Mouse (Mus musculus): Measurements from ENCODE around the gene 4933416C03Rik. TPM values are rescaled to one million over a fixed set of nuclear protein-coding genes. Genes with fewer than 3 reads are reported as not detected.

4933416C03Rik gene
- not detected in 2 replicates for polyA plus RNA-seq (2014; fragmentation: Nextera tagmentation; extraction: Ambion mirVana)

DNA sequence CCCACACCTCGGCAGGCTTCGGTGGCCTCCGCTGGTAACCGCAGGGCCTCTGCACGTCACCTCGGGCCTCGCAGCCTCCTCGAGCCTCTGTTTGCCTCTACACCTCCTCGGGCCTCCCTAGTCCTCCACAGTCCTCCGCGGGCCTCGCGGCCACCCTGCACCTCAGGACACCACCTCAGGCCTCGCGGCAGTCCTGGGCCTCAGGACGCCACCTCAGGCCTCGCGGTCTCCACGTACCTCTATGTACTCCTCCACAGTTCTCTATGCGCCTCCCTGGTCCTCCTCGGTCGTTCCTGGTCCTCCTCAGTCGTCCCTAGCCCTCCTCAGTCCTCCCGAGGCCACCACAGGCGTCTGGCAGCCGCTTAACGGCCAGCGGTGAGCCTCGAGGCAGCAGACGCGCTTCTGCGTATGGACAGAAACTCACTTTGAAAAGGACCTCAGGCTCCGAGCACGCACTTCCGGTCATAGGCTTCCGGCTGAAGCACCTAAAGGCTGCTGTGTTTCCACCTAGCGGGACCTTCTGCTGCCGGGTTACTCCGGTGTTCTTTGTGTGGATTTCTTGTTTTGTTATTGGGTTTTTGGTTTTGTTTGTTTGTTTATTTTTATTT lies at the start of gene 4933416C03Rik:
4933416C03Rik (minus strand) TSS at position 51 of the 608 bp plus-strand sequence.
- H3K27ac ChIP-seq (ENCODE audit: low read length), result no peak within 1 kb of the TSS
- no peak for ATAC-seq (ENCODE audit: insufficient number of reproducible peaks, insufficient read depth, low FRiP score, low read depth)
- H3K4me2 ChIP-seq (replicated peaks; ENCODE audit: low read depth, low read length), result no peak within 1 kb of the TSS
- no peaks in the 10 kb centered on the region for H3K27me3 ChIP-seq (ENCODE audit: control insufficient read depth, insufficient read depth, low read length)
- 95% methylated on average over 36 of the region's 39 CpGs for whole genome bisulfite sequencing
- no peak within 1 kb of the TSS for H3K4me3 ChIP-seq (ENCODE audit: low read depth, low read length)
- no peak within 1 kb of the TSS for H3K9ac ChIP-seq (replicated peaks; ENCODE audit: low read depth, low read length)
- no peaks in the 10 kb centered on the region; the same call in 1 of the 2 replicates for H3K4me1 ChIP-seq (ENCODE audit: control insufficient read depth, insufficient read depth, low read length)
- no peaks in the 10 kb centered on the region for H3K9me3 ChIP-seq (ENCODE audit: control insufficient read depth, low read depth, low read length)
- H3K36me3 ChIP-seq (ENCODE audit: control insufficient read depth, insufficient read depth, low read length), result no peaks in the 10 kb centered on the region

DNA sequence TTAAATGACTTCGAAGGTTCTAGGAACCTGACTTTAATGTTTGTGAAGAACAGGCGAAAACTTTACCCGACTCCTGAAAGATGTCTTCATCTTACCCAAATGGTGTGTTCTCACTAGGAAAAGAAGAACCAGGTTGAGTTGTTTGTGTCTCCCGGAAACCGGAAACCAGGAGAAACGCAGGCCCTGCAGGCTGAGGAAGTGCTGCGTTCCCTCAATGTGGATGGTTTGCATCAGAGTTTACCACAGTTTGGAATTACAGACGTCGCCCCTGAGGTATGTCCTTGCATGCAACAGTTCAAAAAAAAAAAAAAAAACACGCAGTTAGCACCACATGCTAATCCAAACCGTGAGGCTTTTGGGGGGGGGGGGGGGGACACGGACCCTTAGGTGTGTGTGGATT lies 48.6 kb upstream of the 4933416C03Rik start:
- Histone ChIP-seq H3K4me1 (ENCODE audit: control insufficient read depth, insufficient read depth, low read length) (no peaks in the 10 kb centered on the region), H3K4me3 (ENCODE audit: low read depth, low read length) (no peak overlapping the region), H3K36me3 (ENCODE audit: control insufficient read depth, insufficient read depth, low read length) (no peaks in the 10 kb centered on the region), H3K27me3 (ENCODE audit: control insufficient read depth, insufficient read depth, low read length) (no peaks in the 10 kb centered on the region), H3K4me2 (replicated peaks; ENCODE audit: low read depth, low read length) (no peak overlapping the region), H3K9ac (replicated peaks; ENCODE audit: low read depth, low read length) (no peak overlapping the region), H3K27ac (ENCODE audit: low read length) (no peak overlapping the region), H3K9me3 (ENCODE audit: control insufficient read depth, low read depth, low read length) (no peaks in the 10 kb centered on the region)
- 71% methylated on average over 10 of the region's 12 CpGs for WGBS
- ATAC-seq (ENCODE audit: insufficient number of reproducible peaks, insufficient read depth, low FRiP score, low read depth), result no peak

DNA sequence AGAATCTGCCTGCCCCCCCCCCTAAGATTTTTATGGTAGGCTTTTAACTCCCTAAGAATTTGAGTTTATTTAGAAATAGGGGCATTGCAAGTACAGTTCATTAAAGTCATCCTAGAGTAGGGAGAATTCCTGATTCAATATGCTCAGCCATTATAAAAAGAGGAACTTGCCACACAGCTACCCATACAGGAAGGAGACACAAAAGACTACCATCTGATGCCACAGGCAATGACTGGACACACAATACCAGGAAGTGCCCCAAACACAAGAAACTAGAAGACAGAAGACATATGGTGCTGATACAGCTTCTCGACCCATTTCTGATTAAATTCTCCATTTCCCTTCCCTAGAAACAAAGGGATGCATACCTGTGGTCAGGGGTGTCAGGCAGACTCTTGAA lies 43.0 kb upstream of the 4933416C03Rik start:
- H3K27me3 ChIP-seq (ENCODE audit: control insufficient read depth, insufficient read depth, low read length), result no peaks in the 10 kb centered on the region
- no peak overlapping the region for H3K4me3 ChIP-seq (ENCODE audit: low read depth, low read length)
- no peak overlapping the region for H3K4me2 ChIP-seq (replicated peaks; ENCODE audit: low read depth, low read length)
- no peak for ATAC-seq (ENCODE audit: insufficient number of reproducible peaks, insufficient read depth, low FRiP score, low read depth)
- no peak overlapping the region for H3K9ac ChIP-seq (replicated peaks; ENCODE audit: low read depth, low read length)
- 91% methylated on average over 1 of the region's 1 CpGs for WGBS
- H3K4me1 ChIP-seq (ENCODE audit: control insufficient read depth, insufficient read depth, low read length), result no peaks in the 10 kb centered on the region
- H3K36me3 ChIP-seq (ENCODE audit: control insufficient read depth, insufficient read depth, low read length), result no peaks in the 10 kb centered on the region
- H3K27ac ChIP-seq (ENCODE audit: low read length), result no peak overlapping the region
- no peaks in the 10 kb centered on the region for H3K9me3 ChIP-seq (ENCODE audit: control insufficient read depth, low read depth, low read length)

DNA sequence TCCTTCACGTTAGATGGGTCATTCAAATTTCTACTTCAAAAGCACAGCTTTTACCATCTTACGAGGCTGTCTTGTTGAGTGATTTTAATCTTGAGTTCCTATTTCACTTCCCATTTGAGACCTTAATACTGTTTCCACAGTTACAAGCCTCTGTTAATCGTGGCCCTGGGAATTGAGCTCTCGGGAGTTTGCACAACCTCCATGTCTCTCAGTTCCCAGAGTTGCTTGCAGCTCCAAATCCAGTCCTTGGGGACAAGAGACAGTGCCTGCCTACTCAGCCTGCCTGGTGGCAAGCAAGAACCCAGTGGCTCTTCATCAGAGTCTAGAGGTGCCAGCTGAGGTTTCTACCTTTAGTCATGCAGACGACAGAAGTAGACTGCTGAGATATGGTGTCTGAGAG lies 41.0 kb upstream of the 4933416C03Rik start:
- Histone ChIP-seq H3K4me3 (ENCODE audit: low read depth, low read length) (no peak overlapping the region), H3K27ac (ENCODE audit: low read length) (no peak overlapping the region), H3K9ac (replicated peaks; ENCODE audit: low read depth, low read length) (no peak overlapping the region), H3K4me1 (ENCODE audit: control insufficient read depth, insufficient read depth, low read length) (no peaks in the 10 kb centered on the region), H3K27me3 (ENCODE audit: control insufficient read depth, insufficient read depth, low read length) (no peaks in the 10 kb centered on the region), H3K36me3 (ENCODE audit: control insufficient read depth, insufficient read depth, low read length) (no peaks in the 10 kb centered on the region), H3K9me3 (ENCODE audit: control insufficient read depth, low read depth, low read length) (no peaks in the 10 kb centered on the region), H3K4me2 (replicated peaks; ENCODE audit: low read depth, low read length) (no peak overlapping the region)
- no peak for ATAC-seq (ENCODE audit: insufficient number of reproducible peaks, insufficient read depth, low FRiP score, low read depth)
- WGBS, result 79% methylated on average over 5 of the region's 5 CpGs

DNA sequence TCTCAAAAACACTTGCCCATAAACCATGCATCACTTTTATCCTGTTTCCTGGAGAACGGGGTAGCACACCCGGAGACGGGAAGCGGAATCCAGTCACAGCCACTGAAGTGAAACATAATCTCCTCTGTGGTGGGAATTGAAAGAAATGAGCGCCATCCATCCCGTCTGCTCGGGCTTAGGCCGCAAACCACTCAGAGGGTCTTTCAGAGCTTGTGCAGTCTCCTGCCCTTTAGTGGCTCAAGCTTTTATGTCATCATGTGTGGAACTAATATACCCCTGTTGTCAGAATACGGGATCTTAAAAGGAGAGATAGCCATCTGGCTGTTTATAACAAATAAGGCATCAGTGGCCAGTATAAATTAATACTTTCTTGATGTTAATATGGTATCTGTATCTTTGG lies 32.4 kb upstream of the 4933416C03Rik start:
- H3K27ac ChIP-seq (ENCODE audit: low read length), result no peak overlapping the region
- ATAC-seq (ENCODE audit: insufficient number of reproducible peaks, insufficient read depth, low FRiP score, low read depth), result no peak
- 82% methylated on average over 9 of the region's 9 CpGs for WGBS
- H3K36me3 ChIP-seq (ENCODE audit: control insufficient read depth, insufficient read depth, low read length), result no peaks in the 10 kb centered on the region
- H3K27me3 ChIP-seq (ENCODE audit: control insufficient read depth, insufficient read depth, low read length), result no peaks in the 10 kb centered on the region
- H3K9ac ChIP-seq (replicated peaks; ENCODE audit: low read depth, low read length), result no peak overlapping the region
- H3K4me3 ChIP-seq (ENCODE audit: low read depth, low read length), result no peak overlapping the region
- H3K4me2 ChIP-seq (replicated peaks; ENCODE audit: low read depth, low read length), result no peak overlapping the region
- no peaks in the 10 kb centered on the region for H3K9me3 ChIP-seq (ENCODE audit: control insufficient read depth, low read depth, low read length)
- H3K4me1 ChIP-seq (ENCODE audit: control insufficient read depth, insufficient read depth, low read length), result no peaks in the 10 kb centered on the region

DNA sequence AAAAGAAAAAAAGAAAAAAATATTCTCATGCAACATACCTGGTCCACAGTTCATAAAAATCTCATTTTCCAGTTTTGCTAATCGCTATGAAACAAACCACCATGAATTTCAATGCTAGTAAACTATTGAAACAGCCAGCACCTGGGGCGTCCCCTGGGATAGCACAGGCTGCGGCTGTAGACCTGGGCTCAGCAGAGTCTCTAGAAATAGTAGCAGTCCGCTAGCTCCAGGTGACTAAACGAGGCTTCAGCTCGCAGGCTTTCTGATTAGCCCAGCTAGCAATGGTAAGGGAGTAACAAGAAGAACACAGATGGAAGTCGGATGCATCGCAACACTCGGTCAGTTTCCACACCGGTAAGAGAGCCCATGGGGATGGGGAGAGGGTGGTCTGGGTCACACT lies 30.0 kb upstream of the 4933416C03Rik start:
- no peak overlapping the region for H3K9ac ChIP-seq (replicated peaks; ENCODE audit: low read depth, low read length)
- H3K4me1 ChIP-seq (ENCODE audit: control insufficient read depth, insufficient read depth, low read length), result no peaks in the 10 kb centered on the region
- 87% methylated on average over 10 of the region's 10 CpGs for WGBS
- H3K36me3 ChIP-seq (ENCODE audit: control insufficient read depth, insufficient read depth, low read length), result no peaks in the 10 kb centered on the region
- H3K27ac ChIP-seq (ENCODE audit: low read length), result no peak overlapping the region
- no peaks in the 10 kb centered on the region for H3K9me3 ChIP-seq (ENCODE audit: control insufficient read depth, low read depth, low read length)
- no peak overlapping the region for H3K4me3 ChIP-seq (ENCODE audit: low read depth, low read length)
- ATAC-seq (ENCODE audit: insufficient number of reproducible peaks, insufficient read depth, low FRiP score, low read depth), result no peak
- no peak overlapping the region for H3K4me2 ChIP-seq (replicated peaks; ENCODE audit: low read depth, low read length)
- no peaks in the 10 kb centered on the region for H3K27me3 ChIP-seq (ENCODE audit: control insufficient read depth, insufficient read depth, low read length)

DNA sequence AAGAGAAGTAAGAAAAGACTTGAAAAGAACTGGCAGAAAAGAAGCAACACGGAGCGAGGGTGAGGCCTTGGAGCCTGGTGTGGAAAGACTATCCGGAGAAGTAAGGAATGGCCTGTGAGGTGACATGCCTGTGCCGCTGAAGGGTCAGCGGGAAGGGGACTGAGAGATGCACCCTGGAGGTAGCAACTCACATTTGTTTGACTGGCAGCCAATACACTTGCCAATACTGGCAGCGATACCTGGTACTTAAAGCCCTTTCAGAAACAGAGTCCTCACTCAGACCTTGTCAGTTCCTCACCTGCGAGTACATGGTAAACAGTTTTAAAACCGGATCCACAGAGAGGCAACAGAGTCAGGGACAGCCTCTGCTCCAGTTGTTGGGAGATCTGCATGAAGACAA lies 26.5 kb upstream of the 4933416C03Rik start:
- Histone ChIP-seq H3K4me3 (ENCODE audit: low read depth, low read length) (no peak overlapping the region), H3K9me3 (ENCODE audit: control insufficient read depth, low read depth, low read length) (no peaks in the 10 kb centered on the region), H3K4me2 (replicated peaks; ENCODE audit: low read depth, low read length) (no peak overlapping the region), H3K27me3 (ENCODE audit: control insufficient read depth, insufficient read depth, low read length) (no peaks in the 10 kb centered on the region), H3K9ac (replicated peaks; ENCODE audit: low read depth, low read length) (no peak overlapping the region), H3K27ac (ENCODE audit: low read length) (no peak overlapping the region), H3K36me3 (ENCODE audit: control insufficient read depth, insufficient read depth, low read length) (no peaks in the 10 kb centered on the region), H3K4me1 (ENCODE audit: control insufficient read depth, insufficient read depth, low read length) (no peaks in the 10 kb centered on the region)
- 88% methylated on average over 8 of the region's 8 CpGs for WGBS
- no peak for ATAC-seq (ENCODE audit: insufficient number of reproducible peaks, insufficient read depth, low FRiP score, low read depth)

DNA sequence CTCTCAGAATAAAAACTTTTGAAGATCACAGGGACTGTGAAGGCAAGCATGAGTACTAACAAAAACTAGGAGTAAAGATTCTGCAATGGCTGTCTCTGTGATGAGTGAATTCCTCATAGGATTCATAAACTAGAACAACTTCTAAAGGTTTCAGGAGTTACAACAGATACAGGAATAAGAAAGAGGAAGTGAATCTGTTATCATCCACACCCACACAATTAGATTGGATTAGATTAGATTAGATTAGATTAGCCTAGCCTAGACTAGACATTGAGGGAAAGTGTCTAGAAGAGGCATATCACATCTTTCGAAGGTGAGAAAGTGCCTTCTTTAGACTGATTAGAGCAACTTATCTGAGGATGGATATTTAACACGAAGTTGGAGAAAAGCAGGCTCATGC lies 21.5 kb upstream of the 4933416C03Rik start:
- no peak for ATAC-seq (ENCODE audit: insufficient number of reproducible peaks, insufficient read depth, low FRiP score, low read depth)
- WGBS, result 81% methylated on average over 2 of the region's 2 CpGs
- no peaks in the 10 kb centered on the region for H3K36me3 ChIP-seq (ENCODE audit: control insufficient read depth, insufficient read depth, low read length)

DNA sequence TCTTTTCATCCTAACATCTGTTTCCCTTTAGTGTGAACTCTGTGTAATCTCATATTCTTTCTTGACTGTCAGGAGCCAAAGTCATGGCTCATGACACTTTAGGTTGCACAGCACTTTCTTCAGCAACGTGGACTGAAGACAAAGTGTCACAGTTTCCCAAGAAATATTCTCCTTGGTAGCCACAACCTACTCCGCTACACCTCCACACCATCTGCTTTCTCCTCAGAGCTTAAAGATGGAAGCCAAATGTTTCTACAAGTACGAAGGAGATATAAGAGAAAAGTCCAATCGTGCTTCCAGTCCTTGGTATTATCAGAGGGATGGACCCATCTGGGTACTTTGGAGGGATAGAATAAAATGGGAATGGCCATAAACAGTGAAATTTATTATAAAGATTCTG lies 18.5 kb upstream of the 4933416C03Rik start:
- no peaks in the 10 kb centered on the region for H3K9me3 ChIP-seq (ENCODE audit: control insufficient read depth, low read depth, low read length)
- WGBS, result 73% methylated on average over 4 of the region's 4 CpGs
- no peak overlapping the region for H3K4me3 ChIP-seq (ENCODE audit: low read depth, low read length)
- no peak overlapping the region for H3K27ac ChIP-seq (ENCODE audit: low read length)
- no peaks in the 10 kb centered on the region for H3K4me1 ChIP-seq (ENCODE audit: control insufficient read depth, insufficient read depth, low read length)
- no peaks in the 10 kb centered on the region for H3K27me3 ChIP-seq (ENCODE audit: control insufficient read depth, insufficient read depth, low read length)
- H3K4me2 ChIP-seq (replicated peaks; ENCODE audit: low read depth, low read length), result no peak overlapping the region
- ATAC-seq (ENCODE audit: insufficient number of reproducible peaks, insufficient read depth, low FRiP score, low read depth), result no peak
- H3K36me3 ChIP-seq (ENCODE audit: control insufficient read depth, insufficient read depth, low read length), result no peaks in the 10 kb centered on the region
- no peak overlapping the region for H3K9ac ChIP-seq (replicated peaks; ENCODE audit: low read depth, low read length)

More for the DNA sequence above, 21.5 kb upstream of the 4933416C03Rik start:
- Histone ChIP-seq H3K9ac (replicated peaks; ENCODE audit: low read depth, low read length) (no peak overlapping the region), H3K9me3 (ENCODE audit: control insufficient read depth, low read depth, low read length) (no peaks in the 10 kb centered on the region), H3K4me2 (replicated peaks; ENCODE audit: low read depth, low read length) (no peak overlapping the region), H3K27ac (ENCODE audit: low read length) (no peak overlapping the region), H3K4me3 (ENCODE audit: low read depth, low read length) (no peak overlapping the region), H3K27me3 (ENCODE audit: control insufficient read depth, insufficient read depth, low read length) (no peaks in the 10 kb centered on the region), H3K4me1 (ENCODE audit: control insufficient read depth, insufficient read depth, low read length) (no peaks in the 10 kb centered on the region)

Measured in stomach, embryonic 14.5 days (tissue).